Mouse (Mus musculus): Measurements from ENCODE around the gene Sprr2h.

- TF ChIP-seq POLR2A (IDR thresholded peaks at IDR 0.05; ENCODE audit: low read depth, low read length) (no peak), CTCF (IDR thresholded peaks at IDR 0.05; ENCODE audit: extremely low read depth, insufficient read length, insufficient replicate concordance, low read depth, low read length) (no peak)
Measured at GRCm38 (mm10) chr3:92373613-92374012, 11.9 kb upstream of the Sprr2h start.
